ENCODE assay signal across 24 mouse cellular contexts in the genomic region with DNA sequence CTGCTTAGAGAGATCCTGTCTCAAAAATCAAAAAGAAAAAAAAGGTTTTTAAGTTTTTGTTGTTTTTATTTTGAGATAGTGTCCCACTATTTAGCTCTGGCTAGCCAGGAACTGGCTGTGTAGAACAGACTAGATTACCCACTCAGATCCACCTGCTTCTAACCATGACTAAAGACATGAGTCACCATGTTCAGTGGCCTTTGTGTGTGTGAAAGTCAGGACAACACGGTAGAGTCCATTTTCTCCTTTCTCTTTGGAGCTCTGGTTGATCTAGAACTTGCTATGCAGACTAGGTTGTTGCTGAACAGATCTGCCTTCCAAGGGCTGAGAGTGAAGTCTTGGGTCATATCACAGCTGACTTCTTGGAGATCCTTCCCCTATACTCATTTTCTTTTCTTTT. TPM values are rescaled to one million over a fixed set of nuclear protein-coding genes. Genes with fewer than 3 reads are reported as not detected.
DNase-seq lines count a peak whose midpoint lies in the region; ATAC-seq and TF ChIP-seq lines count a peak whose summit lies in the region.
"Had no signal": no experiment of that assay in that cellular context is flagged by ENCODE, and none has a peak within 500 bp of the region (broad histone marks: within the 10 kb centered on the region; RNA-seq: fewer than 3 reads in every experiment).

No protein-coding gene starts in this region.

- no peak for TF ChIP-seq EP300 in MEL (IDR thresholded peaks at IDR 0.05; ENCODE audit: low read depth in 1 of 2, low read length in 2 of 2)

- peaks cover 5% of the 10 kb centered on the region; the same call in 1 of the 2 replicates for H3K36me3 ChIP-seq in hindbrain, embryonic 16.5 days (ENCODE audit: control insufficient read depth, insufficient read depth, low read length)
- H3K36me3 ChIP-seq in hindbrain, embryonic 14.5 days (replicated peaks; ENCODE audit: control insufficient read depth, insufficient read depth), result peaks cover 12% of the 10 kb centered on the region
- peaks cover 12 to 52% of the 10 kb centered on the region in 2 experiments for H3K36me3 ChIP-seq in MEL (ENCODE audit: control insufficient read depth in 1 of 2, insufficient read depth in 2 of 2, low read length in 2 of 2)
- peaks cover 7% of the 10 kb centered on the region for H3K36me3 ChIP-seq in small intestine, adult 2 months (ENCODE audit: control insufficient read depth, insufficient read depth, low read length)

- TF ChIP-seq POLR2A in MEL (IDR thresholded peaks at IDR 0.05; ENCODE audit: control insufficient read depth in 1 of 2, insufficient read depth in 1 of 2, low read depth in 1 of 2, low read length in 2 of 2, poor library complexity in 1 of 2), result no peak
- TF ChIP-seq POLR2A in small intestine, adult 2 months (IDR thresholded peaks at IDR 0.05; ENCODE audit: low read depth, low read length), result no peak

- no peak overlapping the region for H3K9ac ChIP-seq in hindbrain, embryonic 16.5 days (ENCODE audit: low read depth, low read length)
- H3K9ac ChIP-seq in hindbrain, embryonic 14.5 days, result no peak overlapping the region
- H3K9ac ChIP-seq in MEL (ENCODE audit: control insufficient read depth, low read depth, low read length, poor library complexity, severe bottlenecking), result no peak overlapping the region
- H3K9ac ChIP-seq: embryonic facial prominence, embryonic 12.5 days; forebrain, embryonic 13.5 days; midbrain, embryonic 15.5 days; neural tube, embryonic 15.5 days had no signal

- H3K9me3 ChIP-seq in hindbrain, embryonic 16.5 days (ENCODE audit: control insufficient read depth, low read length), result no peaks in the 10 kb centered on the region
- H3K9me3 ChIP-seq in hindbrain, embryonic 14.5 days (ENCODE audit: control insufficient read depth, low read length), result no peaks in the 10 kb centered on the region
- no peaks in the 10 kb centered on the region for H3K9me3 ChIP-seq in MEL (replicated peaks; ENCODE audit: insufficient read depth, low read length)
- H3K9me3 ChIP-seq: embryonic facial prominence, embryonic 12.5 days; forebrain, embryonic 13.5 days; hindbrain, embryonic 10.5 days; midbrain, embryonic 15.5 days; neural tube, embryonic 15.5 days had no signal

- no peaks in the 10 kb centered on the region for H3K27me3 ChIP-seq in hindbrain, embryonic 16.5 days (replicated peaks; ENCODE audit: control insufficient read depth, insufficient read depth, low read length)
- H3K27me3 ChIP-seq in hindbrain, embryonic 14.5 days (ENCODE audit: control insufficient read depth, insufficient read depth, low read length), result no peaks in the 10 kb centered on the region
- H3K27me3 ChIP-seq in MEL (ENCODE audit: control insufficient read depth in 1 of 2, insufficient read depth in 2 of 2, low read length in 2 of 2), result no peaks in the 10 kb centered on the region
- H3K27me3 ChIP-seq in small intestine, adult 2 months (ENCODE audit: control insufficient read depth, insufficient read depth, low read length), result no peaks in the 10 kb centered on the region
- H3K27me3 ChIP-seq: embryonic facial prominence, embryonic 12.5 days; forebrain, embryonic 13.5 days; midbrain, embryonic 15.5 days; neural tube, embryonic 15.5 days had no signal

- peaks cover 72% of the 10 kb centered on the region for H3K79me2 ChIP-seq in MEL (ENCODE audit: control insufficient read depth, insufficient read depth, low read length, poor library complexity)

- WGBS in hindbrain, embryonic 16.5 days, result 67% methylated on average over 1 of the region's 1 CpGs
- 71% methylated on average over 1 of the region's 1 CpGs for WGBS in hindbrain, embryonic 14.5 days
- 11% methylated on average over 1 of the region's 1 CpGs for WGBS in small intestine, adult 2 months

- no peak for TF ChIP-seq CTCF in MEL (IDR thresholded peaks at IDR 0.05 in 2 of 3, conservative IDR thresholded peaks at IDR 0.05 in 1 of 3; ENCODE audit: control insufficient read depth in 1 of 3, insufficient read depth in 1 of 3, low read depth in 2 of 3, low read length in 3 of 3, poor library complexity in 1 of 3, severe bottlenecking in 1 of 3)
- TF ChIP-seq CTCF in small intestine, adult 2 months (IDR thresholded peaks at IDR 0.05; ENCODE audit: extremely low read depth, insufficient read length, insufficient replicate concordance, low read depth, low read length), result no peak

- no peak for DNase-seq in hindbrain, embryonic 14.5 days (ENCODE audit: low spot score)
- DNase-seq in 416B (ENCODE audit: low read depth) (peak; percentile 64), MEL (ENCODE audit: low read depth, low spot score) (peak; percentile 40)
- DNase-seq in cerebellum, postnatal 10 days, result no peak
- no peak for DNase-seq in natural killer cell, adult 2 months (ENCODE audit: low spot score in 2 of 2)
- DNase-seq: adrenal gland, adult 8-10 months; cerebellum, adult 11-12 months; cerebellum, postnatal 14 days; lung, adult 2 months; thymus, postnatal 36 days had no signal

- H3K4me1 ChIP-seq in hindbrain, embryonic 16.5 days (ENCODE audit: control insufficient read depth, insufficient read depth, low read depth, low read length), result peaks cover 24% of the 10 kb centered on the region
- H3K4me1 ChIP-seq in hindbrain, embryonic 14.5 days (replicated peaks; ENCODE audit: control insufficient read depth, insufficient read depth, low read length), result peaks cover 23% of the 10 kb centered on the region
- H3K4me1 ChIP-seq in MEL (ENCODE audit: control insufficient read depth in 1 of 2, insufficient read depth in 2 of 2, low read length in 2 of 2), result peaks cover 2 to 18% of the 10 kb centered on the region in 2 experiments; a peak in 2 of 4 replicates
- H3K4me1 ChIP-seq in small intestine, adult 2 months (ENCODE audit: control insufficient read depth, insufficient read depth, insufficient read length, low read length), result no peaks in the 10 kb centered on the region; the same call in 1 of the 2 replicates

- TF ChIP-seq RAD21 in MEL (IDR thresholded peaks at IDR 0.05; ENCODE audit: low read depth, low read length), result no peak

- no peak for ATAC-seq in hindbrain, embryonic 16.5 days
- ATAC-seq in hindbrain, embryonic 14.5 days (ENCODE audit: low FRiP score), result no peak
- ATAC-seq in erythroid progenitor cell, adult 5-6 weeks (replicated peaks; ENCODE audit: low FRiP score, poor library complexity, severe bottlenecking), result no peak
- ATAC-seq: forebrain, embryonic 13.5 days; midbrain, embryonic 15.5 days had no signal

- no peak overlapping the region for H3K4me2 ChIP-seq in hindbrain, embryonic 16.5 days (ENCODE audit: low read length)
- H3K4me2 ChIP-seq in hindbrain, embryonic 14.5 days (replicated peaks), result no peak overlapping the region
- H3K4me2 ChIP-seq: embryonic facial prominence, embryonic 12.5 days; heart, embryonic 11.5 days; midbrain, embryonic 15.5 days had no signal

- H3K27ac ChIP-seq in hindbrain, embryonic 16.5 days (ENCODE audit: low read depth, low read length), result 0 out of 2 replicates have a peak overlapping the region, but pooled peaks have one; percentile 29
- no peak overlapping the region for H3K27ac ChIP-seq in hindbrain, embryonic 14.5 days
- no peak overlapping the region for H3K27ac ChIP-seq in MEL (ENCODE audit: control insufficient read depth, low read depth, low read length)
- 0 out of 2 replicates have a peak overlapping the region, but pooled peaks have one; percentile 9 for H3K27ac ChIP-seq in small intestine, adult 2 months (ENCODE audit: insufficient read depth, low read depth, low read length)
- H3K27ac ChIP-seq: embryonic facial prominence, embryonic 12.5 days; forebrain, embryonic 13.5 days; hindbrain, embryonic 10.5 days; left cerebral cortex, adult 2 months; midbrain, embryonic 15.5 days; neural tube, embryonic 15.5 days had no signal

- no peak overlapping the region for H3K4me3 ChIP-seq in hindbrain, embryonic 16.5 days (ENCODE audit: low read length)
- no peak overlapping the region for H3K4me3 ChIP-seq in hindbrain, embryonic 14.5 days (replicated peaks; ENCODE audit: low read length)
- H3K4me3 ChIP-seq in MEL (ENCODE audit: control insufficient read depth in 1 of 2, insufficient read depth in 1 of 2, low read depth in 2 of 2, low read length in 2 of 2), result no peak overlapping the region
- no peak overlapping the region for H3K4me3 ChIP-seq in small intestine, adult 2 months (ENCODE audit: low read depth, low read length)
- H3K4me3 ChIP-seq: embryonic facial prominence, embryonic 12.5 days; hindbrain, embryonic 10.5 days; left cerebral cortex, adult 2 months; midbrain, embryonic 15.5 days; neural tube, embryonic 15.5 days had no signal

RNA-seq across cellular contexts. Expression of a gene that starts 2.6 kb away (rescaled TPM):
- polyA plus RNA-seq in hindbrain, embryonic 16.5 days (2015; fragmentation: Nextera tagmentation; extraction: Ambion mirVana), result 0.75 and 1.4 TPM in 2 replicates
- polyA plus RNA-seq in hindbrain, embryonic 14.5 days (2014; fragmentation: Nextera tagmentation; extraction: Ambion mirVana), result 0.84 TPM in 1 of 2 replicates, not detected in the other
- total RNA-seq in MEL (2012; rRNA removed), result not detected in 2 replicates
- polyA plus RNA-seq in MEL (2012; ENCODE audit: insufficient read depth in 1 of 2, insufficient read length in 2 of 2, low read depth in 1 of 2, low replicate concordance in 2 of 2, missing spikeins in 1 of 2), result under 1 TPM in 1 of 2 experiments, not detected in 1; 0.63 TPM
- polyA plus RNA-seq in small intestine, adult 2 months (2012; rRNA removed), result 0.35 TPM in 1 of 2 replicates, not detected in the other
- not detected in 2 replicates for total RNA-seq in erythroid progenitor cell, adult 5-6 weeks (2015; ENCODE audit: low replicate concordance)
- total RNA-seq in erythroid progenitor cell, adult 5-6 weeks (2017; ENCODE audit: low replicate concordance), result not detected in 2 replicates
- total RNA-seq: layer of hippocampus, postnatal 10 days; left cerebral cortex, adult 2 months; megakaryocyte-erythroid progenitor cell, adult 5-6 weeks had no signal
- polyA plus RNA-seq: erythroblast, embryonic 14.5 days; liver, embryonic 11.5 days had no signal

RNA-seq across cellular contexts. Expression of a gene that starts 3.5 kb away (rescaled TPM):
- polyA plus RNA-seq in hindbrain, embryonic 16.5 days (2015; fragmentation: Nextera tagmentation; extraction: Ambion mirVana), result 92.7 and 93.4 TPM in 2 replicates
- polyA plus RNA-seq in hindbrain, embryonic 14.5 days (2014; fragmentation: Nextera tagmentation; extraction: Ambion mirVana), result 76.9 and 79.1 TPM in 2 replicates
- total RNA-seq in MEL (2012; rRNA removed), result 36.4 and 40.7 TPM in 2 replicates
- polyA plus RNA-seq in MEL (2012; ENCODE audit: insufficient read depth in 1 of 2, insufficient read length in 2 of 2, low read depth in 1 of 2, low replicate concordance in 2 of 2, missing spikeins in 1 of 2), result 100 to 1,000 TPM in 1 of 2 experiments, 10 to 100 TPM in 1; 87.1 to 670 TPM
- 5.3 and 8.4 TPM in 2 replicates for polyA plus RNA-seq in small intestine, adult 2 months (2012; rRNA removed)
- 154 and 195 TPM in 2 replicates for total RNA-seq in erythroid progenitor cell, adult 5-6 weeks (2015; ENCODE audit: low replicate concordance)
- 314 and 346 TPM in 2 replicates for total RNA-seq in erythroid progenitor cell, adult 5-6 weeks (2017; ENCODE audit: low replicate concordance)

RNA-seq across cellular contexts. Expression of a gene that starts 34.8 kb away (rescaled TPM):
- 37.2 and 41.7 TPM in 2 replicates for polyA plus RNA-seq in hindbrain, embryonic 16.5 days (2015; fragmentation: Nextera tagmentation; extraction: Ambion mirVana)
- 30.6 and 32.6 TPM in 2 replicates for polyA plus RNA-seq in hindbrain, embryonic 14.5 days (2014; fragmentation: Nextera tagmentation; extraction: Ambion mirVana)
- 15.7 and 16.6 TPM in 2 replicates for total RNA-seq in MEL (2012; rRNA removed)
- 100 to 1,000 TPM in 1 of 2 experiments, not detected in 1; 120 TPM for polyA plus RNA-seq in MEL (2012; ENCODE audit: insufficient read depth in 1 of 2, insufficient read length in 2 of 2, low read depth in 1 of 2, low replicate concordance in 2 of 2, missing spikeins in 1 of 2)
- polyA plus RNA-seq in small intestine, adult 2 months (2012; rRNA removed), result 11.8 and 12.0 TPM in 2 replicates
- total RNA-seq in erythroid progenitor cell, adult 5-6 weeks (2015; ENCODE audit: low replicate concordance), result 7.2 and 11.3 TPM in 2 replicates
- 0.23 and 1.8 TPM in 2 replicates for total RNA-seq in erythroid progenitor cell, adult 5-6 weeks (2017; ENCODE audit: low replicate concordance)

RNA-seq across cellular contexts. Expression of a gene that starts 46.2 kb away (rescaled TPM):
- polyA plus RNA-seq in hindbrain, embryonic 16.5 days (2015; fragmentation: Nextera tagmentation; extraction: Ambion mirVana), result 22.0 and 22.1 TPM in 2 replicates
- polyA plus RNA-seq in hindbrain, embryonic 14.5 days (2014; fragmentation: Nextera tagmentation; extraction: Ambion mirVana), result 22.3 and 24.4 TPM in 2 replicates
- total RNA-seq in MEL (2012; rRNA removed), result 7.9 and 9.5 TPM in 2 replicates
- 10 to 100 TPM in 1 of 2 experiments, not detected in 1; 62.7 TPM for polyA plus RNA-seq in MEL (2012; ENCODE audit: insufficient read depth in 1 of 2, insufficient read length in 2 of 2, low read depth in 1 of 2, low replicate concordance in 2 of 2, missing spikeins in 1 of 2)
- 2.9 and 5.4 TPM in 2 replicates for polyA plus RNA-seq in small intestine, adult 2 months (2012; rRNA removed)
- 4.7 and 5.4 TPM in 2 replicates for total RNA-seq in erythroid progenitor cell, adult 5-6 weeks (2015; ENCODE audit: low replicate concordance)
- 4.2 and 7.0 TPM in 2 replicates for total RNA-seq in erythroid progenitor cell, adult 5-6 weeks (2017; ENCODE audit: low replicate concordance)

Comparison
In these comparisons a context has a peak if more than half of its experiments do, and no peak if none do; other contexts are left out.
1. H3K27ac ChIP-seq: peak in hindbrain, embryonic 16.5 days (single experiment) and small intestine, adult 2 months (single experiment); none in hindbrain, embryonic 14.5 days (single experiment) and MEL (single experiment).
2. DNase-seq: peak in 416B (single experiment) and MEL (single experiment); none in hindbrain, embryonic 14.5 days (single experiment), cerebellum, postnatal 10 days (0 of 2) and natural killer cell, adult 2 months (0 of 2).